Mouse (Mus musculus): ENCODE data around the gene Npy2r.

The Npy2r gene

GRCm38 (mm10) chr3:82547908-82548721 lies at the start of gene Npy2r:
TSS of gene Npy2r (minus strand) at chr3:82548084.
- in situ Hi-C loops (cut with MboI, MseI), result no loop called here

- in situ Hi-C loops (cut with MboI, MseI), result no loop called here
These were observed 9.9 kb upstream of the Npy2r start for GRCm38 (mm10) chr3:82557786-82558185.

GRCm38 (mm10) chr3:82556311-82556828 lies 8.5 kb upstream of the Npy2r start:
- in situ Hi-C loops (cut with MboI, MseI), result no loop called here

- in situ Hi-C loops (cut with MboI, MseI), result no loop called here
These were observed 2.0 kb upstream of the Npy2r start for GRCm38 (mm10) chr3:82549932-82550331.

- in situ Hi-C loops (cut with MboI, MseI), result no loop called here
These were observed 869 bp upstream of the Npy2r start for GRCm38 (mm10) chr3:82548753-82549152.

- in situ Hi-C loops (cut with MboI, MseI), result no loop called here
These were observed 6.4 kb downstream of the Npy2r start for GRCm38 (mm10) chr3:82541449-82541848.

GRCm38 (mm10) chr3:82539951-82540350 lies 7.9 kb downstream of the Npy2r start:
- in situ Hi-C loops (cut with MboI, MseI), result no loop called here

- in situ Hi-C loops (cut with MboI, MseI), result no loop called here
These were observed 23.1 kb downstream of the Npy2r start for GRCm38 (mm10) chr3:82524792-82525191.

GRCm38 (mm10) chr3:82498006-82498405 lies 49.9 kb downstream of the Npy2r start:
- in situ Hi-C loops (cut with MboI, MseI), result no loop called here
